Mouse (Mus musculus) right cerebral cortex, postnatal 14 days (tissue): ENCODE results near the gene Ankdd1a.

Source experiments
- DNase-seq: peaks from one replicate; pipeline ENCODE4 v3.0.0; 2022

The Ankdd1a gene

GRCm38 (mm10) chr9:65492351-65492750 lies 27.6 kb downstream of the Ankdd1a start:
- no peak for DNase-seq

DNA sequence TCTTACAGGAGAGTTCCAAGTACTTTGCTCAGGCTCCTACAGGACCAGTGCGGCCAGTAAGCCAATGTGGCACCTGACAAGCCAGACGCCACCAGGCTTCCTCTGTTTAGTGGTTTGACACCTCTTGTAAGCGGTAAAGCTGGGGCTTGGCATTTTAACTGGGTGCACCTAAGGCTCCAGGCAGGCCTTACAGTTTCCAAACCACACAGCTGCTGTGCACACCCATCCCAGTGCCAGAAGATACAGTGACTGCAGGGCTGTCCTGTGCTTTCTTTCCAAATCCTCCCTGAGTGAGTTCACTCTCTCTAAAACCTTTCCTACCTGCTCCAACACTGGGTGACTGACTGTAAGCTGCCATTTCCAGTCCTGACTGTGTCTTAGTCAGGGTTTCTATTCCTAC lies 28.5 kb downstream of the Ankdd1a start:
- DNase-seq: no peak

- DNase-seq: no peak
Measured at GRCm38 (mm10) chr9:65480071-65480470, 39.9 kb downstream of the Ankdd1a start.

DNA sequence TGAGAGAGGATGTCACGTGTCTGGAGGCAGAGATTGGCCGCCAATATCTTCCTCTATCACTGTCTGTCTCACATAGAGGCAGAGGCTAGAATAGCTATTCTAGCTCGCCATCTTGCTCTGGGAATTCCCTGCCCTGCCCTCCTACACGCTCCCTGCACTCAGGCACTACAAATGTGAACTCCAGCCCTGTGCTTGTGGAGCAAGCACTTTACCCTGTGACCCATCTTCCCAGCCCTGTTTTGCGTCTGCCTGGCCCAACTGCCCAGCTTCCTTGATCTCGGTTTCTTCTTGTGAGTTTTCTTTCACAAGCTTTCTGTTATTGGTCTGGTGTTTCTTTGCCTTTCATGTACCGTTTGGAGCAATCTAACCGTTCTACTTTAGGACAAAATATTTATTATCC lies 40.8 kb downstream of the Ankdd1a start:
- DNase-seq: no peak

DNA sequence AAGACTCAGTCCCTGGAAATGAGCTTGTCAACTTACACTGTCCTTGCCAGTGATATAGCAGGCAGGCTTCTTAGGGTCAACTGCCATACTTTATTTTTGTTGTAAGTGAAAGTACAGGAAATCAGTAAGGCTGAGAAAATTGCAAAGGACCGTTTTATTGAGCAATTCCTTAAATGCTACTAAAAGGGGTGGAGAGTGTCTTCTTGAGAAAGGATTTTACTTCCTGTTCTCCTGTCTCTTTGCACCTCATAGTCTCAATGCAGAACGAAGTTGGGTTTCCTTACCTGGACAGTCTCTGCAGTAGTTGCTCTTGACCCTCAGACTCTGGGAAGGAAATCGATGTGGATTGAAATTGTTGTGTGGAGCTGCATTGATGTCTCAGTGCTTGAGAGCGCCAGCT lies 47.2 kb downstream of the Ankdd1a start:
- no peak for DNase-seq

DNA sequence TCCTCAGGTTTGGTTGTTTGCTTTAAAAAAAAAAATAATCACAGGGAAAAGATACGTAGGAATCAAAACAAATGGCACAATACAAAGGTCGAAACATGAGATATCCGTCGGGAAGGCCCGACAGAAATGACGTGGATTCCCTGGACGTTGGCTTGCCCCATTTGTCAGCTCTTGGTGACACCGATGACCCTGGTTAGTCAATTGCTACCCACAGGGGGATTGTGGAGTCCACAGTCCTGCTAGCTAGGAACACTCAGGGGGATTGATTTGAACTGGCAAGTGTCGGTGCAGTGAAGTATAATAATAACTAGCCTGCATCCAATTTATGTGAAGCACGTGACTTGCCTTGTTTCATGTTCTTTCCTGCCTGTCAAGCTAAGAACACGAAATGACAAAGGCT lies 52.3 kb downstream of the Ankdd1a start:
- DNase-seq: no peak

DNA sequence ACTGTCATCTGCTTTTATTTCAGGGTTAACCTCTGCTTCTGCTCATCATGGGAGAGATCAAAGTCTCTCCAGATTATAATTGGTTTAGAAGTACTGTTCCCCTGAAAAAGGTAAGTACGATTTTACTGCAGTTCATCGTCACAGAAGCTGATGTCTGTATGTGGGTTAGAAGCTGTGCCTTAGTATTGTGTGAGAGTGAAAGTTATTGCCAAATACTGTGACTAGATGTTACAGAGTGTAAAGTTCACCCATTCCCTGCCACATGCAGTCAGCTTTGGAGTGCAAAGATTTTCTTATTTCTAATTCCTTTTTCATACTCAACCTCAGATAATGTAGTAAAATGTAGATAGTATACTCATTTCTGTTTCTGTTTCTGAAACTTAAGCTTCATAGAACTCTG lies 54.8 kb downstream of the Ankdd1a start:
- no peak for DNase-seq

GRCm38 (mm10) chr9:65464161-65464560 lies 55.8 kb downstream of the Ankdd1a start:
- DNase-seq: peak; percentile 17

- no peak for DNase-seq
Measured at GRCm38 (mm10) chr9:65462544-65462943, 57.4 kb downstream of the Ankdd1a start.

GRCm38 (mm10) chr9:65460732-65461442 lies 59.1 kb downstream of the Ankdd1a start, which contains the start of gene Spg21:
Gene Spg21 (plus strand): TSS chr9:65460947.
- DNase-seq: peak; percentile 96

- DNase-seq: no peak
Measured at GRCm38 (mm10) chr9:65460198-65460597, 59.8 kb downstream of the Ankdd1a start.

GRCm38 (mm10) chr9:65458975-65459374 lies 61.0 kb downstream of the Ankdd1a start:
- DNase-seq: no peak

DNA sequence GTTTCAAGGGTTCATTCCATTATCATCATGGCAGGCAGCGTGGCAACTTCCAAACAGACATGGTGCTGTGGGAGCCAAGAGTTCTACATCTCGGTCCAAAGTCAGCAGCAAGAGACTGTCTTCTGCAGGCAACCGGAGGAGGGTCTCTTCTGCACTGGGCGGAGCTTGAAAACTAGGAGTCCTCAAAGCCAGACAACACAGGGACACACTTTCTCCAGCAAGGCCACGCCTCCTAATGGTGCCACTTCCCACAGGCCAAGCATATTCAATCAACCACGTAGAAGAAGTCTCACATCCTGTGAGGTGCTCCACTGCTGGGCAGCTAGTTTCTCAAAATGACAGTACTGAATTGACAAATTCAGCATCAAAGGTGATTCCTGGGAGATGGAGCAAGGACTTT lies 72.0 kb downstream of the Ankdd1a start:
- no peak for DNase-seq

GRCm38 (mm10) chr9:65444692-65445091 lies 75.3 kb downstream of the Ankdd1a start:
- no peak for DNase-seq
